Mouse (Mus musculus) skeletal muscle tissue, adult 2 months (tissue): ENCODE results near the gene Tldc1.
A peak's percentile ranks its signal among the peaks of the same experiment; 100 is the strongest.

Source experiments
- DNase-seq: peaks from one replicate; pipeline ENCODE4 v3.0.0-alpha.2; 2012; ENCODE audit warnings: low read depth, low spot score

Tldc1 gene

DNA sequence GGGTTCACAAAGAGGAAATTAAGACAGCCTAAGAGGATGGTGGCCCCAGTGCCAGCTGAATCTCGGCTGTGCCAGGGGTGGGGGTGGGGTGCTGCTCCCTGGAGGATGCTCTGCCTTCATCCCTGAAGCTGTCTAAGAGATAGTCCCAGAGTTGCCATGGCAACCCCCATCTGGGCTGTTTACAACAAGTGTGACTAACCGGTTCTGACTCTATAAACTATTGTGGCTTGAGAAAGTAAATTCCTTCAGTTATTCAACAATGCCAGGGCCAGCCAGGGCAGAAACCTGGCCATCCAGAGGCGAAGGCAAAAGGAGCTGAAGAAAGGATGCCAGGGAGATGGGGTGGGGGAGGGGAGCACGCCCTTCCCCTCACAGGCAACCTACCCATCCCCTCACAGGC is 23.0 kb upstream of the Tldc1 start:
- DNase-seq = no peak

DNA sequence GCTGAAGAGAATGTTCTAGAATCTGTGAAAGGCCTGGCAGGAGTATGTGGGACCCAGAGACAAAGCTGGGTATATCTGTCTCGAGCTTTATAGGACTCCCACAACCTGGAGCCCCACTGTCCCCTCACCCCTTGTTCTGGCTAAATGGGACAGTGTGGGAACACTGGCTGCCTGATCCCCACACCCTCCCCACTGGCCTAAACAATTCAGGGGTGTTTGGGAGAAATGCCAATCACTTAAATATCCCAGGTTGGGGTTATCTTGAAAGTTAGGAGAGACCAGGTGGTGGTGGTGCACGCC is 20.7 kb upstream of the Tldc1 start:
- no peak for DNase-seq

DNA sequence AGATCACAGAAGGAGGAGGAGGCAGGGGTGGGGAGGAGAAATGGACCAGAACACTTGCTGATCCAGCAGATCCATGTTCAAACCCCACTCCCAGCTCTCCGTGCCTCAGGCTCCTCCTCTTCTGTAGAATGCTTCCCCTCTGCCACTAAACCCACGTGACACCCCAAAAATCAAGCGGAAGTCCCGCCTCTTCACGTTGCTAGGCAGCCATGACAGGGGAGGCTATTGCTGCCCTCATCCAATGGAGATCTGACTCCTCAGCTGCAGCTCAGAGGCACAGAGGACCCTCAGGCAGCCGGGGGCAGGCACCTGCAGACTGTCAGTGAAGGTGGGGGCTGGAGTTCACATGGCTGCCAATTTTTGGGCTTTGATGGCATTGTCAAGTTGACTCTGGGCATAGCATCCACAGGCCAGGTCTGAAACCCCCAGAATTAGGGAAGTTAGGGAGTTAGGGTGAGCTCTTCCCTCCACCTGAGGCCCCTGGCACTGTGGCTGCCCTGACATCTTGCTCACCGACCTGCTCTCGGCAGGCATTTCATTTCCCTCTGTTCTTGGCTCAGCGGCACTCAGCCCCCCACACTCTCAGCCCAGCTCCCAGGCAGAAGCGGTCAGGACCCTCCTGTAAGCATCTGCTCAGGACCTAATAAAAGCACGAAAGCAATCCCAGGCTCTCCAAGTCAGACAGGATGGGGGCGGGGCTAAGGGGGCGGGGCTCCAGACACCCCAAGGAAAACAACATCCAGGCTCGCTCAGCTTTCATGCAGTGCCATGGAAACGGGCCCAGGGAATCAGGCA is 20.2 kb upstream of the Tldc1 start:
- peak; percentile 27 for DNase-seq

DNA sequence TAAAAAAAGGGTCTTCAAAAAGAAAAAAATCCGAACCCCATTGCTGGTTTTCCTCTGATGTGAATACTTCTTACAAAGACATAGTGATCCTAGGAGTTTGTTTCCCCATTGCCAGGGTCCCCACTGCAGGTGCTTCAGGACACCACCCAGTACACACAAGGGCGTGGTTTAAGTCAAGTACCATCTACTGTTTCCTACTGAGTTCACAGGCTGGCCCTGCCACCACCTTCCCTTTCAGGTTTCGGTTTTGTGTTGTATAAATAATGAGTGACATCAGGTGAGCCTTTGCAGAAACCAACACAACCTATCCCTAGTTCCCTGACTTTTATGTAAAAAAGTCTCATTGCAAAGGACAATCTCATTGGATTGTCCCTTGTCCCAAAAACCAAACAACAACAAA is 17.4 kb upstream of the Tldc1 start:
- DNase-seq = no peak

DNA sequence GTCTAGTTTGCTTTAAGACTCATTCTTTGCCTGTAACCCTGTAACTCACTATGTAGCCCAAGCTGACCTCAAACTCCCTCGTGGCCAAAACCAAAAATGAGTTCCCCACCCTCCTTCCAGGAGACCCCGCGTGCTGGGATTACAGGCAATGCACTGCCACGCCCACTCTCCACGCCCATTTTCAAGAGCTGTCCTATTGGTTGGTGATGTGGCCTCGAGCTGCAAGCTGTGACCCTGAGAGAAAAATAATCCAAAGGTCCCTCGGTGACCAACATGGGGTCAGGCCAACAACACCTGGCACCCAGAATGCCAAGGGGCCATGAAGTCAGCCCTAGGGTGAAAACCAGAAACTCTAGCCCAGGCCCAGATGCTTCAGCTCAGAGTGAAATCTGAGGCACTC is 16.5 kb upstream of the Tldc1 start:
- no peak for DNase-seq

DNA sequence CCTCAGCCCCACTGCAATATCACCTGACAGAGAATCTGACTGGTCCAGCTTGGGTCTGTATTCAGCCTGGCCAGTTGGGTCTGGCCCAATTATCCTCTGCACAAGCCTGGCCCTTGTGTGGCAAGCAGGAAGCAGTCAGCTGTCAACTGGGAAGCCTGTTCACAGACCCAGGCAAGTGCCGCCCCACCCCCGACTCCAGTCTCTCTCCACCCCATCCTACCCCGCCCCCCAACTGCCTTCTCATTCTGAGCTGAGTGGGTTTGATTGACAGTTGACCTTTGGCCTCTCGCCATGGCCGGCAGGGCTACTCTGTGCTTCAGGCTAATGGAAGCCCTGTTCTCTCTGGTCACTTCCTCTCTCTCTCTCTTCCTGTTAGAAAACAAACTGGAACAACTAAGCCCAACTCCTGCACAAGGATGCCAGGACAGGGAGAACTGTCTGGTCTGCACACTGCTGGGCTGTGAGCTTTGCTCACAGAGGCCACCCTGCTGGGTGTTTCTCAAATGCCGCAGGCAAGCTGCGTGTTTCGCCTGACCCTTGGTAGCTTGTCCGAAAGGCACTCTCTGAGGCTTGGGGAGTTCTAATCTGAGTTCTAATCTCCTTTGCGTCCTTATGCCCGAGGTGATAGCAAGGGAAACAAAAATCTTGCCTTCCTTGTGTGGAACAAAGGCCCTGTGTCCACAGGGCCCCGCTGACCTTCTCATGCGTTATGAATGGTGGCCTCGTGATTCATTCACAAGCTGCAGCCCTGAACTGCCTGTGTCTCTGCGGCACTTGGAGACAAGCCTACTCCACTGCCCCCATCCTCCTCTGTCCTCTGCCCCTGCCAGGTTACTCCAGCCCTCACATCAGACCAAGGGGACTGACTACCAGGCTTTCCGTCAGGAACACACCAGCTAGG is 13.8 kb upstream of the Tldc1 start:
- DNase-seq = peak; percentile 27

DNA sequence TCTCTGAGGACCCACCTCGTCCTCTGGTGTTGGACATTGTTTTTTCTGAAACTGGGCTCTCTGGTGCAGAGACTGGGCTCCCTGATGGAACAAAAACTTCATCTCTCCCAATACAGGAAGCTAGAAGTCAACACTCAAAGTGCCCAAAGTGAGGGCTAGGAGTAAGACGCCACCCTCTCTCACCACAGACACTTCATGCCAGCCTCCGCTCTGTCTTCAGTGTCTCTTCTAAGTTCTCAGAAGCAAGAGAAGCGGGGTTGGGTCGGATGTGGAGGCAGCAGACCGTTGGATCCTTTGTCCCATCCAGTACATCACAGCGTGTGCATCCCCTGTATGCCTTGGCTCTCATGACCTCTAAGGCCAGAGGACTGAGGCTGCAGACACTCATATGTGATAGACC is 11.4 kb upstream of the Tldc1 start:
- DNase-seq = no peak

DNA sequence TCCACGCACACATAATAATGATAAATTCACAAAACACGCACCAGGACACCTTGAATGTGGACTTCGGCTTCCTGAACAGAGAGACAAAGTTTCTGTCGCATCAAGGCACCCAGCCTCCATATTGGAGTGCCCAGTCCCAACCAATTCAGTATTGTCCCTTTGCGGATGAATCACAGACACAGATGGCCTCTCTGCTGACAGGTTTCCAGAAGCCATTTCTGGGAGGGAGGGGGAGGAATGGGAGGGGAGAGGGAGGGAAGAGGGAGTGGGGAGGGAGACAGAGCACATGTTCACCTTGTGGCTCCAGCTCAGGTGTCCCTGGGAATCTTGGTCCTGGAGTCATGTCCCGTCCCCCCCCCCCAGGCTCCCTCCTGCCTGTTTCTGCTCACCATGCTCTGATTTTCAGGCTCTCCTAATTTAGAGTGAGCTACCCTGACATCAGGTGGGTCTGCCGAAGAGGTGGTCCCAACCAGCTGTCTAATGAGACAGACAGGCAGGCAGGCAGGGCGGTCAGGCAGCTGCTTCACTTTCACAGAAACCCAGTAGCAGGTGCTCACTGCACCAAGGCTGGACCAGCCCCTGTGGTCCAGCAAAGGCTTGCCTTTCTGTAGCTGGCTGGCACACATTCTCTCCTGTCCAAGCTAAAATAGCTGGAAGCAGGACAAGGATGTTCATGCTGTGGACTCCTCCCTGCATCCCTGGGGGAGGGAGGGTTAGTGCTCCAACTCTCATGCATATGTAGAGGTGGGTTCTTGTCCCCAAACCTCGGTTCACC is 10.6 kb upstream of the Tldc1 start:
- DNase-seq = no peak

DNA sequence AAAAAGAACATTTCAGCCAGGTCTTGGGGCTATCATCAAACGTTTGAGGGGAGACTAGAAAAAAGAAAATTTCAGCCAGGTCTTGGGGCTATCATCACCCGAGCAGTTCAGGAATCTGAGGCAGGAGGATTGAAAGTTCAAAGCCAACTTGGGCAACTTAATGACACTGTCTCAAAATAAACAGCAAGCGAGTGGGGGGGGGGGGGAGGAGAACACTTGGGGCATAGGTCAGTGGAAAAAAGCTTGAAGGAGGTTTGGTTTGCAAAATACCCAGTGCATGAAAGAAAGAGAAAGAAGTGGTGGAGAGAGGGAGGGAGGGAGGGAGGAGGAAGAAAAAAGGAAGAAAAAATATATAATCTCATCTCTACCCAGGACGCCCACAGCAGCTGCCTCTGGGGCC is 9.1 kb upstream of the Tldc1 start:
- DNase-seq = no peak

DNA sequence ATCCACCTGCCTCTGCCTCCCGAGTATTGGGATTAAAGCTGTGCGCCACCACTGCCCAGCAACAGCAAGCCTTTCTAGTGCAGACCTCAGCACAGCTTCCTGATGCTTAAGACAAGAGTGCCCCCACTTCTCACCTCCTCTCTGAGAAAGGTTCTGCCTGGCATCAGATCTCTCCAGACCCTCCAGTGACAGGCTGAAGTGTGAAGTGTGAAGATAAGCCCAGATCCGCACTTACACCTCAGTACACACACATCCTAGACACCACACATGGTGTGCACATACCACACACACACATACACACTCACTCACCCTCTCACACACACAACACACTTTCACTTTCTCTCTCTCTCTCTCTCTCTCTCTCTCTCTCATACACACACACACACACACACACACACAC is 8.7 kb upstream of the Tldc1 start:
- DNase-seq = no peak

DNA sequence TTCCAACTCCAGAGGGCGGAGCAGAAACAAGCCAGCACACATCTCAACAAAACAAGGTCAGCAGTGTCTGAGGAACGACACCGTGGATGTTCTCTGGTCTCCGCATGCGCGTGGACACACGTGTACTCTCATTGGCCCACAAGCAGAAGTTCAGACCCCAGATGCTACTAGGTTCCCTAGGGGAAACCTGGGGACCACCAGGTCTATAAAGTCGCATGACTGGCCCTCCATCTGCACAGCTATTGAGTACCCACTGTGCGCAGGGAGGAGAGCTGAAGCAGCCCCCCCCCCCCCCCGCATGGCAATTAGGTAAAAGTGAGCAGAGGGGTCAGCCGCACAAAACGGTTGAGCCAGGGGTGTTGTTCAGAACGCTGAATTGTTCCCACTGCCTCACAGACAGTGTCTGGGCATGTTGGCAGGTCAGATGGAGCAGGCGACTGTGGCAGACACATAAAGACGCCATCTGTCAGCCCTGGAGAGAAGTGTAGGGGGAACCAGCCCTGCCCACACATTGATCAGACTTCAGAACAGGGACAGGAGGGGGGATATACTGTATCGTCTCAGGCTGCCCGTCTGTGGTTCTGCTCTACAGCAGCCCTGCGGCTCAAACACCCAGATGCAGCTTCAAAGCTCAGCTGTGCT is 7.7 kb upstream of the Tldc1 start:
- no peak for DNase-seq

DNA sequence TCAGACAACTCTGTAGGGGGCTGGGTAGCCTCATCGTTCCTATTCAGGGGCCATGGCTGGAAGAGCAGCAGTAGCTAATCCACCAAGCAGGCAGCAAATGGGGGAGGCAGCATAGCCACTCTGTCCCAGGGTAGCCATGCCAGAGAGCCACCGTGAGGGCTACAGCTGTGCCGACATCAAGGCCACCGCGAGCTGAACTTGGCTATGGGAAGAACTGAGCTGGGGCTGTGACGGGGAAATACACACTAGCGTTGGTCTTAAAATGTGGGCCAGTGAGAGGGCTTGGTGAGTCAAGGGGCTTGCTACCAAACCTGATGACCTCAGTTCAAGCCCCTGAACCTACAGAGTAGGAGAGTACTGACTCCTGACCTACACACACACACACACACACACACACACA is 6.5 kb upstream of the Tldc1 start:
- no peak for DNase-seq

DNA sequence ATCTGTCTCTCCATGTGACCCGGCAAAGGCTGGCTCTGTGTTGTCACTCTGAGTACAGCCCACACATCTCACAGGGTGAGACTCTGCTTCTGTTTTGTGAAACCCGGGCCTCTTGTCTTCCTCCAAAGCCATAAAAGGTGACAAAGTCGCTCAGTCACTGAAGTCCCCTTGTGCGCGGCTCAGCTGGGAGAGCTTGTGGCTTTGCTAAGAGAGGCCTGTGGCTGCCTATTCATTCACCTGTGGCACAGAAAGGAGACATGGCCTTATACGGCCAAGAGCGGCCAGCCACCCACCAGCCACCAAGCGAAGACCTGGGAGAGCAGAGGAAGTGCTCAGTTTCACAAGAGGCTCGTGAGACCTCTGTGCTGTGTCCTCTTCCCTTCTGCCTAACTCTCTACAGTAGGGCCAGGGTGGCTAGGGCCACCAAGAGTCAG is 5.9 kb upstream of the Tldc1 start:
- DNase-seq = peak; percentile 38

DNA sequence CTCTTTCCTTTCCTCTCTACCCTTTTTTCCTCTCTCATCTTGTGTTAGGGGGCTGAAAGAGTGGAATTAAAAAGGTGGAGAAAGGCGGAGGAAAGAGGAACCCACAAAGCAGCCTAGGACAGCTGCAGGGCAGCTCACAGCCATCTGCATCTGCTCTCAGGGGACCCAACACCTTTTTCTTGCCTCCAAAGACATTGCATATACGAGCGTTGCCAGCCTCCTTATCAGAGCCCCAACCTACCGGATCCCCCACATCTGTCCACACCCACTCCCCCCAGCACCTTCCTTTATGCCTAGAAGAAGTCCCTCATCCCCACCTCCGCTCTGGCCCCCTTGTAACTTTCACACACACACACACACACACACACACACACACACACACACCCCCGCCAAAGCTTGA is 5.4 kb upstream of the Tldc1 start:
- no peak for DNase-seq

DNA sequence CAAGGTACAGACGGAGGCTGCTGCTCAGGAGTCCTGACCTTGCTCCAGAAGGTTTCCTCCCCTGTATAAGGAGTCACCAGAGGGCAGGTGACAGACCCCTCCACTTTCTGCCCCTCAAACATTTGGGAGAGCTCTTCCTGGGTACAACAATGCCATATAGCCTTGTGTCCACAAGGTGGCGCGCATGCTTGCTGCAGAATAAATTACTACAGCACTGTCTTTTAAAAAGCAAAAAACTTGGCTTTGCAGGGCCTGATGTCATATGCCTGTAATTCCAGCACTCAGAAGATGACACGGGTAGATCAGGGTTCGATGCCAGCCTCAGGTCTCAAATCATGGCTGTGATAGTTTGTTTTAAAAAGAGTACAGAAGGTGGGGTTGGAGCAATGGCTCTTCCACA is 4.5 kb upstream of the Tldc1 start:
- peak; percentile 75 for DNase-seq

DNA sequence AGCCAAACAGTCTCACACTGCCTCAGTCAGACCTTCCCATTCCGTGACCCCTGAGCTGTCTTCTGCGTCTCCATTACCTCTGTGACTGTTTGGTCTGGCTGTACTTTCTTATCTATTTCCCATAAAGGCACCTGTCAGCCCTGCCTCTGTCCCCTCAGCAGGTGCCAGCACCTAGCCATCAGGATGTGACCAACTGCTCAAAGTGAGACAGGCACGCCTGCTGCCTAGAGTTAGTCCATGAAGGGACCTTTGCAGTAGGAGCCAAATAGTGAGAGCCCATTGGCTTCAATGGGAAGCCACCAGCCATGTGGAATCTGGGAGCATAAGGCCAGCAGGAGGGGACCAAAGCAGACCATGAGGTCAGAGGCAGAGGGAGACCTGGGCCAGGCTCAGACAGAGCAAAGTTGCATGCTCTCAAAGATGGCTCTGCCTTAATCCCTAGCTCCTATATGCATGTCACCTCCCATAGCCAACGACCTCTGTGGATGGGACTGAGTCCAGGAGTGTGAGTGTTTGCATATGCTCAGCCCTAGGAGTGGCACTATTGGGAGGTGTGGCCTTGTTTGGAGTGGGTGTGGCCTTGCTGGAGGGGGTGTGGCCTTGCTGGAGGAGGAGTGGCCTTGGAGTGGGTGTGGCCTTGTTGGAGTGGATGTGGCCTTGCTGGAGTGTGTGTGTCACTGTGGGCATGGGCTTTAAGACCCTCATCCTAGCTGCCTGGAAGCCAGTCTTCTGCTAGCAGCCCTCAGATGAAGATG is 3.0 kb upstream of the Tldc1 start:
- no peak for DNase-seq

DNA sequence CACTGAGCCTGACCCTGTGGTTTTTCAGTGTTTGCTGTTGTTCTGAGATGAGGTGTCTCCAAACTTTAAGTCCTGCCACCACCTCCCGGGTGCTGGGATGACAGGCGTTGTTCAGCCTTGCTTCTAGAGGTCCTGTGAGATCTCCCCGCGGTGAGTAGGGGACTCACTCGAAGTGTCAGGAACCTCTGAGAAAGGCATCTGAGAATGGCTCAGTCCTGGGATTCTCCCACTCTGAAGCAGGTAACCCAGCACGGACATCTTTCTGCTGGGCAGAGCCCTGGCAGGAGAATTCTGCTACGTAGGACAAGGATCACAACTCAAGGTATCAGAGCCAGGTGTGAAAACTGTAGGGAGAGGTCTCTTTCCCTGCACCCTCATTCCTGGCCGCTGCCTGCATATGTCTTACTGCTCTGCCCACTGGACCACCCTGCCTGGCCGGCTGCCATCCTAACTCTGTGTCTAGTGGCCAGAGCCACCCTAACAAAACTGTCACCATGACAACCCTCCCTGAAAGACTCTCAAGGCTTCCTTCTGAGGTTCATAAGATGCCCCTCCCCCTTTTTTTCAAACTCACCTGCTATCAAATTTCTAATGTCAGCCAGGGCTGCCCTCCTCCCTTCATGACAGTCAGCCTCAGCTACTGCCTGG is 2.3 kb upstream of the Tldc1 start:
- DNase-seq = no peak

DNA sequence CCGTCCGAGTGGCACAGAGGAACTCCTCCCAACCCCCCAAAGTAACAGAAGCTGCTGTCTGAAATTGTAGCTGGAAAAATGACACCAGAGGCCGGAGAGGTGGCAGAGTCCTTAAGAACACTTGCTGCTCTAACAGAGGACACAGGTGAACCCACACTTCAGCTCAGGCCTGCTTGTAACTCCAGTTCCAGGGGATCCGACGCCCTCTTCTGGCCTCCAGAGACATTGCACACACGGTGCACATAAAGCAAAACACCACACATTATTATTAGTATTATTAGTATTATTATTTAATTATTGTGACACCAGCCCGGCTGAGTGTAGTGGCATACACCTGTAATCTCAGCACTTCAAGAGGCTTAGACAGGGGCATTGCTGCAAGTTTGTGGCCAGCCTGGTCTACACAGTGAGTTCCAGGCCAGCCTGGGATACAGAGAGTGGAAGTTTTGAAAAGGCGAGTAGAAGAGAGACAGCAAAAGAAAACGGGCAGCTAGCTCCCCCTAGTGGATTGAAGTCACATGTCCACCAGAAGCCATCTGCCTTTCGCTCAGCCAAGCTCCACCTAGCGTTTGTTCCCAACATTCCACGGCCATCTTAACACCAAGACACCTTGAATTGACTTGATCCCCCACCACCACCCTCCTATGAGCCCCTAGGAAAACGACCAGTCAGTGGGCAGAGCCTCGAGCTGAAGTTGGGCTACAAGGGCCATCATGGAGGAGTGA is 959 bp upstream of the Tldc1 start:
- DNase-seq = peak; percentile 84

DNA sequence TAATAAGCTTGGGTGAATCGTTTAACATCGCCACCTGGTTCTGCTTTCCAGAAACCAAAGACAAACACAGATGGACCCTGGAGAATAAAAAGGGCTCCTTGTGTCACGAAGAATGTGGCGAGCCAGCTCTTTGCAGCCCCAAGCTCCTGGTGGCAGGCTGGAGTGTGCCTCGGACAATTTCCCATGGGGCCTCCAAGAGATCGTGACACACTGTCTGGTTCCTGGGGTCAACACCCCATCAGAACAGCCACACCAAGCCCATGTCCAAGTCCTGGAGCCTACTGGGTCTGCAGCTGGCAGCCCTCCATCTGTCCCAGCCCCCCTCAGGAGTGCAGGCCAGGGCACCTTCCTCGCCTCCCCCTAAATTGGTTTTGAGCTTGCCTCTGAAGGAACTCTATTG is 451 bp downstream of the Tldc1 start:
- DNase-seq = no peak

DNA sequence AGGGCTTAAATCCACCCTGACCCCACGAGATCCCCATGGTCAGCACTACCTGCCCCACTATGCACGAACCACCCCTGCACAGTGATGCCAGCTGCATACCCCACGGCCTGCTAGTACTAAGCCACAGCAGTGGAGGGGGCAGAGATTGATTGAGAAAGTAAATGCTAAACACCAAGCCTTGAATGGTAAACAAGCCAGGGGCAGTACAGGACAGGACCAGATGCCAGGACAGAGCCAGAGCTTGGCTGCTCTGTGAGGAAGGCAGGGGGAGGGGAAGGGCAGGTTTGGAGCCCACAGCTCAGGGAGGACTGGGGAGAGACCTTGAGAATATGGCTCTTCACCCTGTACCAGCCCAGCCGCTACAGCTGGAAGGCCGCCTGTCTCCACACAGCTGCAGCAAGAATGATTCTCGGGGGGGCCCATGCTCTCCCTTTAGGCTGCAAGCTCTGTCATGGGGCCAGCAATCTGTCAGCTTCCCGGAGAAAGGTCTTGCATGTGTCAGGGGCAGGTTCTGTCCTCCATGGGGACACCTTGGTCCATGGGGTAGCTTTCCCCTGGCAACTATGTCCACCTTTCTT is 1.5 kb downstream of the Tldc1 start:
- DNase-seq = no peak
